Mouse (Mus musculus): Measurements from ENCODE around the gene Tmem221. TPM values are rescaled to one million over a fixed set of nuclear protein-coding genes. Genes with fewer than 3 reads are reported as not detected.
A peak's percentile ranks its signal among the peaks of the same experiment; 100 is the strongest.

Gene Tmem221
- polyA plus RNA-seq, 1 experiment from 2014 or later: 0.23 TPM

GRCm38 (mm10) chr8:71575020-71575419 is 16.3 kb upstream of the Tmem221 start:
- peaks cover 10% of the 10 kb centered on the region; the same call in 1 of the 2 replicates for H3K4me1 ChIP-seq
- H3K27ac ChIP-seq: no peak overlapping the region
- no peaks in the 10 kb centered on the region for H3K9me3 ChIP-seq
- H3K27me3 ChIP-seq: no peaks in the 10 kb centered on the region
- no peaks in the 10 kb centered on the region for H3K36me3 ChIP-seq
- no peak overlapping the region for H3K9ac ChIP-seq
- H3K4me3 ChIP-seq: no peak overlapping the region
- ATAC-seq (ENCODE audit: insufficient number of reproducible peaks, insufficient read depth, low FRiP score, low TSS enrichment): no peak
- WGBS: 56% methylated on average over 1 of the region's 1 CpGs
- no peak overlapping the region for H3K4me2 ChIP-seq (replicated peaks)

- Histone ChIP-seq H3K9ac (no peak overlapping the region), H3K9me3 (no peaks in the 10 kb centered on the region), H3K4me1 (peaks cover 10% of the 10 kb centered on the region; the same call in 1 of the 2 replicates), H3K36me3 (no peaks in the 10 kb centered on the region), H3K27me3 (0 out of 2 replicates have a peak, but pooled peaks cover 1% of the 10 kb centered on the region), H3K27ac (no peak overlapping the region), H3K4me3 (no peak overlapping the region), H3K4me2 (replicated peaks) (no peak overlapping the region)
- ATAC-seq (ENCODE audit: insufficient number of reproducible peaks, insufficient read depth, low FRiP score, low TSS enrichment): no peak
- WGBS: 78% methylated on average over 7 of the region's 7 CpGs
Measured at GRCm38 (mm10) chr8:71574426-71574825, 15.8 kb upstream of the Tmem221 start.

- Histone ChIP-seq H3K9ac (peak overlapping the region; percentile 24; the same call in 1 of the 2 replicates), H3K27me3 (peaks cover 15% of the 10 kb centered on the region), H3K4me2 (replicated peaks) (no peak overlapping the region; the same call in 1 of the 2 replicates), H3K4me3 (no peak overlapping the region), H3K9me3 (no peaks in the 10 kb centered on the region), H3K4me1 (peaks cover 19% of the 10 kb centered on the region; the same call in 1 of the 2 replicates), H3K27ac (peak overlapping the region; percentile 3; the same call in 1 of the 2 replicates), H3K36me3 (no peaks in the 10 kb centered on the region)
- WGBS: 77% methylated on average over 9 of the region's 9 CpGs
- no peak for ATAC-seq (ENCODE audit: insufficient number of reproducible peaks, insufficient read depth, low FRiP score, low TSS enrichment)
Measured at GRCm38 (mm10) chr8:71572847-71573633, 14.4 kb upstream of the Tmem221 start.

- H3K4me2 ChIP-seq (replicated peaks): no peak overlapping the region
- no peak for ATAC-seq (ENCODE audit: insufficient number of reproducible peaks, insufficient read depth, low FRiP score, low TSS enrichment)
- H3K27ac ChIP-seq: no peak overlapping the region
- 91% methylated on average over 2 of the region's 2 CpGs for WGBS
- H3K36me3 ChIP-seq: no peaks in the 10 kb centered on the region
- H3K4me1 ChIP-seq: peaks cover 19% of the 10 kb centered on the region; the same call in 1 of the 2 replicates
- H3K27me3 ChIP-seq: peaks cover 23% of the 10 kb centered on the region
- no peak overlapping the region for H3K9ac ChIP-seq
- no peak overlapping the region for H3K4me3 ChIP-seq
- no peaks in the 10 kb centered on the region for H3K9me3 ChIP-seq
Measured at GRCm38 (mm10) chr8:71572077-71572476, 13.4 kb upstream of the Tmem221 start.

- peaks cover 19% of the 10 kb centered on the region; the same call in 1 of the 2 replicates for H3K4me1 ChIP-seq
- under 1% methylated on average over 41 of the region's 41 CpGs for WGBS
- H3K27ac ChIP-seq: peak overlapping the region; percentile 76
Measured at GRCm38 (mm10) chr8:71570291-71570954, 11.8 kb upstream of the Tmem221 start.

GRCm38 (mm10) chr8:71569366-71570290 is 11.0 kb upstream of the Tmem221 start:
- H3K4me3 ChIP-seq: peak overlapping the region; percentile 60
- H3K9me3 ChIP-seq: no peaks in the 10 kb centered on the region
- under 1% methylated on average over 51 of the region's 51 CpGs for WGBS
- peak overlapping the region; percentile 62 for H3K9ac ChIP-seq
- H3K27me3 ChIP-seq: peaks cover 32% of the 10 kb centered on the region
- no peaks in the 10 kb centered on the region for H3K36me3 ChIP-seq
- H3K4me1 ChIP-seq: peaks cover 19% of the 10 kb centered on the region; the same call in 1 of the 2 replicates
- ATAC-seq (ENCODE audit: insufficient number of reproducible peaks, insufficient read depth, low FRiP score, low TSS enrichment): peak; percentile 74
- H3K27ac ChIP-seq: peak overlapping the region; percentile 76
- peak overlapping the region; percentile 70 for H3K4me2 ChIP-seq (replicated peaks)

More at GRCm38 (mm10) chr8:71570291-71570954, 11.8 kb upstream of the Tmem221 start:
- Histone ChIP-seq H3K9ac (peak overlapping the region; percentile 62), H3K27me3 (peaks cover 29% of the 10 kb centered on the region), H3K4me2 (replicated peaks) (peak overlapping the region; percentile 70), H3K36me3 (no peaks in the 10 kb centered on the region), H3K9me3 (no peaks in the 10 kb centered on the region), H3K4me3 (peak overlapping the region; percentile 60)
- ATAC-seq (ENCODE audit: insufficient number of reproducible peaks, insufficient read depth, low FRiP score, low TSS enrichment): peak; percentile 89

GRCm38 (mm10) chr8:71568941-71569340 is 10.3 kb upstream of the Tmem221 start:
- H3K4me2 ChIP-seq (replicated peaks): peak overlapping the region; percentile 70
- peaks cover 34% of the 10 kb centered on the region for H3K27me3 ChIP-seq
- no peak for ATAC-seq (ENCODE audit: insufficient number of reproducible peaks, insufficient read depth, low FRiP score, low TSS enrichment)
- no peak overlapping the region for H3K27ac ChIP-seq
- H3K36me3 ChIP-seq: no peaks in the 10 kb centered on the region
- H3K4me3 ChIP-seq: peak overlapping the region; percentile 60
- WGBS: 16% methylated on average over 6 of the region's 6 CpGs
- H3K9me3 ChIP-seq: no peaks in the 10 kb centered on the region
- peak overlapping the region; percentile 46; the same call in 1 of the 2 replicates for H3K9ac ChIP-seq
- peaks cover 19% of the 10 kb centered on the region; the same call in 1 of the 2 replicates for H3K4me1 ChIP-seq

GRCm38 (mm10) chr8:71568387-71568937 is 9.8 kb upstream of the Tmem221 start, which contains the start of gene Slc27a1:
Gene Slc27a1, plus strand, starts transcription at chr8:71568882.
- peak within 1 kb of the TSS; percentile 76 for H3K27ac ChIP-seq
- H3K9me3 ChIP-seq: no peaks in the 10 kb centered on the region
- H3K9ac ChIP-seq: peak within 1 kb of the TSS; percentile 46
- H3K4me1 ChIP-seq: peaks cover 19% of the 10 kb centered on the region; the same call in 1 of the 2 replicates
- peak within 1 kb of the TSS; percentile 70 for H3K4me2 ChIP-seq (replicated peaks)
- ATAC-seq (ENCODE audit: insufficient number of reproducible peaks, insufficient read depth, low FRiP score, low TSS enrichment): no peak
- peak within 1 kb of the TSS; percentile 60 for H3K4me3 ChIP-seq
- WGBS: 13% methylated on average over 13 of the region's 13 CpGs
- peaks cover 35% of the 10 kb centered on the region for H3K27me3 ChIP-seq
- H3K36me3 ChIP-seq: no peaks in the 10 kb centered on the region

- Histone ChIP-seq H3K9me3 (no peaks in the 10 kb centered on the region), H3K4me1 (peaks cover 16% of the 10 kb centered on the region; the same call in 1 of the 2 replicates), H3K4me3 (no peak overlapping the region), H3K27ac (no peak overlapping the region), H3K4me2 (replicated peaks) (no peak overlapping the region), H3K36me3 (no peaks in the 10 kb centered on the region), H3K9ac (no peak overlapping the region), H3K27me3 (peaks cover 40% of the 10 kb centered on the region)
- ATAC-seq (ENCODE audit: insufficient number of reproducible peaks, insufficient read depth, low FRiP score, low TSS enrichment): no peak
- 69% methylated on average over 7 of the region's 7 CpGs for WGBS
Measured at GRCm38 (mm10) chr8:71567587-71567986, 8.9 kb upstream of the Tmem221 start.

- no peak within 1 kb of the TSS for H3K27ac ChIP-seq
- H3K4me1 ChIP-seq: peaks cover 15% of the 10 kb centered on the region; the same call in 1 of the 2 replicates
- 56% methylated on average over 3 of the region's 3 CpGs for WGBS
- H3K36me3 ChIP-seq: no peaks in the 10 kb centered on the region
- no peak within 1 kb of the TSS for H3K4me3 ChIP-seq
- H3K9me3 ChIP-seq: no peaks in the 10 kb centered on the region
- peaks cover 51% of the 10 kb centered on the region for H3K27me3 ChIP-seq
- no peak within 1 kb of the TSS for H3K4me2 ChIP-seq (replicated peaks)
- H3K9ac ChIP-seq: no peak within 1 kb of the TSS
- ATAC-seq (ENCODE audit: insufficient number of reproducible peaks, insufficient read depth, low FRiP score, low TSS enrichment): no peak
Measured at GRCm38 (mm10) chr8:71566501-71566900, 7.8 kb upstream of the Tmem221 start, which contains the start of gene Nxnl1. Gene Nxnl1, minus strand, starts transcription at chr8:71566601.
